Mouse (Mus musculus) lung, adult 2 months (tissue): ENCODE measurements around the gene Fcgr1. TPM values are rescaled to one million over a fixed set of nuclear protein-coding genes. Genes with fewer than 3 reads are reported as not detected.
"Not testable (repeated sequence)": the region's sequence is repeated elsewhere in the genome, so short reads cannot be mapped to it uniquely, and the experiment has no call there.

Experiments
- DNase-seq: peaks from one replicate; pipeline ENCODE4 v3.0.0; 2022
- H3K4me1 ChIP-seq: fragments of 200-500 bp; 2 replicates; pipeline ENCODE4 v1.6.1; 2011; ENCODE audit warnings: low read length; ENCODE audit not compliant: control insufficient read depth, insufficient read depth
- H3K4me3 ChIP-seq: fragments of 200-500 bp; replicated peaks from 2 replicates; pipeline ENCODE3; 2011; ENCODE audit warnings: low read depth, mild to moderate bottlenecking, control low read depth, low read length; ENCODE audit errors: extremely low read depth
- CTCF ChIP-seq: fragments of 200-500 bp; IDR thresholded peaks from 2 replicates; pipeline ENCODE4 v1.5.1; 2011; ENCODE audit warnings: mild to moderate bottlenecking, low read length, control low read depth; ENCODE audit not compliant: insufficient read depth
- POLR2A ChIP-seq: fragments of 200-500 bp; IDR thresholded peaks from 2 replicates; pipeline ENCODE4 v1.6.1; 2011; ENCODE audit warnings: low read depth, mild to moderate bottlenecking, control low read depth, low read length, borderline replicate concordance; ENCODE audit errors: extremely low read depth
- WGBS: fragments of 180-500 bp; shearing (Covaris S2); methylation state at CpG from one replicate; pipeline ENCODE4 v1.1.7; 2018; 5-methylcytosine and 5-hydroxymethylcytosine counted together
- polyA plus RNA-seq: library from polyadenylated mRNA; depleted of rRNA; stranded (reverse); fragments of >200 nt; gene quantifications from 2 replicates; pipeline ENCODE4 v1.2.3, GENCODE M21; 2012

Gene Fcgr1
- polyA plus RNA-seq, 1 experiment = 2.9 TPM

GRCm38 (mm10) chr3:96273591-96274465 is 19.9 kb downstream of the Fcgr1 start:
- DNase-seq = no peak
- Histone ChIP-seq H3K4me1 (peaks cover 4% of the 10 kb centered on the region; the same call in 1 of the 2 replicates), H3K4me3 (no peak overlapping the region)
- WGBS = 83% methylated on average over 17 of the region's 17 CpGs
- TF ChIP-seq CTCF = no peak
- TF ChIP-seq POLR2A = no peak

DNA sequence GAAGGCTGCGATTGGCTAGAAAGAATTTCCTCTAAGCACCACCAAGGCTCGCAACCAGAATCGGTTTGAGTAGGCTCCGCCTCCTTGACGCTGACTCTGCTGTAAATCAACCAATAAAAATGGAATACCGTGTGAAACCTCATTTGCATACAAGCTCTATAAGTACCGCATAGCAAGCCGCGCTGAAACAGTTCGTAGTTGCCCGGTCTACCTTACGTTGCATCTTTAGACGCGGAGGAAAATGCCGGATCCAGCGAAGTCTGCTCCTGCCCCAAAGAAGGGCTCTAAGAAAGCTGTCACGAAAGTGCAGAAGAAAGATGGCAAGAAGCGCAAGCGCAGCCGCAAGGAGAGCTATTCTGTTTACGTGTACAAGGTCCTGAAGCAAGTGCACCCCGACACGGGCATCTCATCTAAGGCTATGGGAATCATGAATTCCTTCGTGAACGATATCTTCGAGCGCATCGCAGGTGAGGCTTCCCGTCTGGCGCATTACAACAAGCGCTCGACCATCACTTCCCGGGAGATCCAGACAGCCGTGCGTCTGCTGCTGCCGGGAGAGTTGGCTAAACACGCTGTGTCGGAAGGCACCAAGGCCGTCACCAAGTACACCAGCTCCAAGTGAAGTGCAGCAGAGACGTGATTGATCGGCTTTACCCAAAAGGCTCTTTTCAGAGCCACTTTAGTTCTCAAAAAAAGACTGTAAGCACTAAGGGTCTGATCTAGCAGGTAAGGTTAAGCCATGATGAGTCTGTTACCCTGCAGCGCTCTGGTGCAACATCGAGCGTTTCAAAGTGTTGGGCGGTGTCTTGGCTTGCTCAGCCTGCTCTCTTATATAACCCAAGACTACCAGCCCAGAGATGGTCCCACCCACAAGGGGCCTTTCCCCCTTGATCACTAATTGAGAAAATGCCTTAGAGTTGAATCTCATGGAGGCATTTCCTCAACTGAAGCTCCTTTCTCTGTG is 24.0 kb downstream of the Fcgr1 start, which contains the start of gene Hist2h2bb:
Gene Hist2h2bb (plus strand): TSS at position 242 of the 964 bp plus-strand sequence.
- peak within 1 kb of the TSS; percentile 84 for H3K4me3 ChIP-seq
- TF ChIP-seq CTCF (no peak), POLR2A (peak; percentile 99)
- peak; percentile 85 for DNase-seq
- peaks cover 5% of the 10 kb centered on the region for H3K4me1 ChIP-seq
- under 1% methylated on average over 45 of the region's 45 CpGs for WGBS

DNA sequence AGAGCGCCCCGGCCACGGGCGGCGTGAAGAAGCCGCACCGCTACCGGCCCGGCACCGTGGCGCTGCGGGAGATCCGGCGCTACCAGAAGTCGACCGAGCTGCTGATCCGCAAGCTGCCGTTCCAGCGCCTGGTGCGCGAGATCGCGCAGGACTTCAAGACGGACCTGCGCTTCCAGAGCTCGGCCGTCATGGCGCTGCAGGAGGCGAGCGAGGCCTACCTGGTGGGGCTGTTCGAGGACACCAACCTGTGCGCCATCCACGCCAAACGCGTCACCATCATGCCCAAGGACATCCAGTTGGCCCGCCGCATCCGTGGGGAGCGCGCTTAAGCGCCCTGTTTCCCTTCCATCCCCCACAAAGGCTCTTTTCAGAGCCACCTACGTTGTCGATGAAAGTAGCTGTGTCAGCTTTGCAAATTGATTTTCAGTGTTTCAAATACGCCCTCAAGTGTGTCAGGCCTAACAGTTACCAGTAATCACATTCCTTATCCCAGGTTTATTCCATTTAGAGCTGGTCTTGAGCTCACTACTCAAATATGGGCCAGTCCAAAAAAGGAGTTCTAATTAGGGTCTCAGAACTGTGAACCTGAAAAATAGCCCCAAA is 24.9 kb downstream of the Fcgr1 start:
- H3K4me3 ChIP-seq = peak overlapping the region; percentile 73
- H3K4me1 ChIP-seq, DNase-seq: not testable (repeated sequence)
- TF ChIP-seq POLR2A = 0 out of 2 replicates have a peak, but pooled peaks have one; percentile 3
- WGBS = under 1% methylated on average over 17 of the region's 44 CpGs

DNA sequence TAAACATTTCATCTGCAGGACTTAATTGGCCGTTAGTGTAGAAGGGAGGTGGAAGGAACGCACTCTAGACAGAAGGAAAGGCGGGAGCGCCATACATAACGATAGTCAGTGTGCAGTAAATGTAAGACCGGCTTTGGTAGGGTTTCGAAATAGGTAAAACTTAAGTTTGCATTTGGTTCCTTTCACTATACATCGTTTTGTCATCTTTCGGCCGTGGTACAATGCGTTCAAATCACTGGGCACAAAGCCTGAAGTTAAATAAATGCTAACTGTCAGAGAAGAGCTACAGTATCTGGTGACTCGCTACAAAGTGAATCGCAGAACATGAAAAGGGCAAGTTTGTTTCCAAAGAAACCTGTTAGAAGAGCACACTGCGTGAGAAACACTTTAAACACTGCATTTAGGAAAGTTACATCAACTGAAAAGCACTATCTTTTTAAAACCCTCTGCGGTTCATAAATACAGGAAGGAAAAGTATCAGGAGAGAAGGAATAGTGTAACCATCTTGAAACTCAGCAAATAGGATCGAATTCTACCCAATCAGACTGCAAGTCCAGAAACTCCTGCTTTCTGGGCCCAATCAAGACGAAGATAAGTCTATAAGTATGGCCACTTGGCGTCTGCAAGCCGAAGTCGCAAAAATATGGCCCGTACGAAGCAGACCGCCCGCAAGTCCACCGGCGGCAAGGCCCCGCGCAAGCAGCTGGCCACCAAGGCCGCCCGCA is 25.6 kb downstream of the Fcgr1 start, which contains the start of gene Hist2h3b:
Gene Hist2h3b (plus strand): TSS at position 604 of the 725 bp plus-strand sequence.
- TF ChIP-seq CTCF = no peak
- peak; percentile 96 for TF ChIP-seq POLR2A
- DNase-seq = peak; percentile 77
- Histone ChIP-seq H3K4me1 (peaks cover 9% of the 10 kb centered on the region), H3K4me3 (peak within 1 kb of the TSS; percentile 73)
- 11% methylated on average over 30 of the region's 30 CpGs for WGBS

DNA sequence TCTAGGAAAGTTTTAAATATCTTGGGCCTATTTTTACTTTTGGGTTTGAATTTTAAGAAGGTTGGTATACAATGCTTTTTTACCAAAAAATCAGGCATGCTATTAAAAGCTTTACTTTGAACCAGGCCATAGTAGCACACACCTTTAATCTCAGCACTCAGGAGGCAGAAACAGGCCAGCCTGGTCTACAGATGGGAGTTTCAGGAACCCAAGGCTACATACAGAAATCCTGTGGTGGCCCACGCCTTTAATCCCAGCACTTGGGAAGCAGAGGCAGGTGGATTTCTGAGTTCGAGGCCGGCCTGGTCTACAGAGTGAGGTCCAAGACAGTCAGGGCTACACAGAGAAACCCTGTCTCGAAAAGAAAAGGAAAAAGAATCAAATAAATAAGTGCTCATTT is 26.2 kb downstream of the Fcgr1 start:
- Histone ChIP-seq H3K4me3 (no peak overlapping the region), H3K4me1 (peaks cover 9% of the 10 kb centered on the region)
- TF ChIP-seq POLR2A = no peak
- no peak for TF ChIP-seq CTCF
- 65% methylated on average over 4 of the region's 4 CpGs for WGBS
- DNase-seq = no peak

GRCm38 (mm10) chr3:96266132-96266710 is 27.5 kb downstream of the Fcgr1 start:
- WGBS = 84% methylated on average over 8 of the region's 8 CpGs
- Histone ChIP-seq H3K4me3 (no peak overlapping the region), H3K4me1 (peaks cover 15% of the 10 kb centered on the region)
- TF ChIP-seq CTCF = no peak
- TF ChIP-seq POLR2A = no peak
- no peak for DNase-seq

- 62% methylated on average over 7 of the region's 7 CpGs for WGBS
- no peak for DNase-seq
- TF ChIP-seq POLR2A = no peak
- no peak for TF ChIP-seq CTCF
- Histone ChIP-seq H3K4me3 (no peak overlapping the region), H3K4me1 (peaks cover 17% of the 10 kb centered on the region)
Measured at GRCm38 (mm10) chr3:96264404-96264949, 29.3 kb downstream of the Fcgr1 start.
